Mouse (Mus musculus) ES-E14 (cell line): ENCODE measurements around the gene Poln.

ENCODE experiments used
- CHD2 ChIP-seq: IDR thresholded peaks from 2 replicates; pipeline ENCODE4 v1.6.1; 2014; ENCODE audit warnings: mild to moderate bottlenecking, low read depth, low read length, inconsistent platforms
- HCFC1 ChIP-seq: IDR thresholded peaks from 2 replicates; pipeline ENCODE4 v1.6.1; 2012; ENCODE audit warnings: low read length, inconsistent platforms, borderline replicate concordance; ENCODE audit not compliant: insufficient read depth
- MAFK ChIP-seq: IDR thresholded peaks from 2 replicates; pipeline ENCODE4 v1.6.1; 2014; ENCODE audit warnings: mild to moderate bottlenecking, low read depth, low read length, inconsistent platforms; ENCODE audit not compliant: insufficient read depth
- ZC3H11A ChIP-seq: IDR thresholded peaks from 2 replicates; pipeline ENCODE4 v1.6.1; 2012; ENCODE audit warnings: low read depth, mild to moderate bottlenecking, inconsistent platforms, low read length, borderline replicate concordance
- ZNF384 ChIP-seq: IDR thresholded peaks from 2 replicates; pipeline ENCODE4 v1.6.1; 2012; ENCODE audit warnings: low read depth, low read length, inconsistent platforms

DNA sequence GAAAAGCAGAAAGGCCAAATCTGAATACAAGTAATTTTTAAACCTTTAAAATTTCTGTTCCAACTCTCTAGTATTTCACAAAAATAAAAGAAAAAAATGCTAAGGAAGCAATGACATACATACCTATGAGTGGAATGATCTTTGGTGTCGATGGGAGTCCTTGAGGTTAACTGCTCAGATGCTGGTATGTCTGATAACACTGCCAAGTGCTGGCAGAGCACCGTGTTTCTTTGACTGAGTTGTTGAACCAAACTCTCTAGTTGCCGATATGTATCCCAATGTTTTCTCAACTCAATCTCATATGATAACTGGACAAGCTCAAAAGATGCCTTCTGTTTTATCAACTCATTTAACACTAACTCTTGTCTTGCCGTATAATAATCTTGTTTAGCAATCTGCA, 3.5 kb downstream of the Poln start:
- no peak for TF ChIP-seq CHD2
- no peak for TF ChIP-seq ZC3H11A
- no peak for TF ChIP-seq ZNF384
- TF ChIP-seq MAFK = no peak
- no peak for TF ChIP-seq HCFC1
